Mouse (Mus musculus) small intestine, adult 2 months (tissue): Measurements from ENCODE around the gene Supt5. TPM values are rescaled to one million over a fixed set of nuclear protein-coding genes. Genes with fewer than 3 reads are reported as not detected.
A peak's percentile ranks its signal among the peaks of the same experiment; 100 is the strongest.

Experiments used
- H3K27ac ChIP-seq: fragments of 200-500 bp; 2 replicates; pipeline ENCODE4 v1.5.1; 2012; ENCODE audit warnings: low read depth, low read length, control low read depth, inconsistent platforms; ENCODE audit not compliant: insufficient read depth
- H3K27me3 ChIP-seq: fragments of 200-500 bp; 2 replicates; pipeline ENCODE4 v1.6.1; 2012; ENCODE audit warnings: mild to moderate bottlenecking, moderate library complexity, low read length, inconsistent platforms; ENCODE audit not compliant: control insufficient read depth, insufficient read depth
- H3K36me3 ChIP-seq: fragments of 200-500 bp; 2 replicates; pipeline ENCODE4 v1.6.1; 2012; ENCODE audit warnings: mild to moderate bottlenecking, low read length, control low read depth, inconsistent platforms; ENCODE audit not compliant: control insufficient read depth, insufficient read depth
- H3K4me1 ChIP-seq: fragments of 200-500 bp; 2 replicates; pipeline ENCODE4 v1.6.1; 2012; ENCODE audit warnings: low read length, inconsistent platforms, mixed read lengths; ENCODE audit not compliant: control insufficient read depth, insufficient read depth, insufficient read length
- H3K4me3 ChIP-seq: fragments of 200-500 bp; 2 replicates; pipeline ENCODE4 v1.5.1; 2012; ENCODE audit warnings: low read depth, mild to moderate bottlenecking, control low read depth, inconsistent platforms, low read length, moderate library complexity
- CTCF ChIP-seq: fragments of 200-500 bp; IDR thresholded peaks from 2 replicates; pipeline ENCODE4 v1.5.1; 2012; ENCODE audit warnings: low read depth, mild to moderate bottlenecking, control low read depth, inconsistent platforms, low read length, moderate library complexity, mixed read lengths; ENCODE audit not compliant: insufficient replicate concordance, insufficient read length; ENCODE audit errors: extremely low read depth
- POLR2A ChIP-seq: fragments of 200-500 bp; IDR thresholded peaks from 2 replicates; pipeline ENCODE4 v1.6.1; 2012; ENCODE audit warnings: low read depth, mild to moderate bottlenecking, control low read depth, inconsistent platforms, low read length, moderate library complexity
- WGBS: fragments of 180-500 bp; shearing (Covaris S2); methylation state at CpG from one replicate; pipeline ENCODE4 v1.1.7; 2018; 5-methylcytosine and 5-hydroxymethylcytosine counted together
- polyA plus RNA-seq: library from polyadenylated mRNA; depleted of rRNA; stranded (reverse); fragments of >200 nt; gene quantifications from 2 replicates; pipeline ENCODE4 v1.2.3, GENCODE M21; 2012

Gene Supt5
- polyA plus RNA-seq, 1 experiment, result 104 TPM

GRCm38 (mm10) chr7:28383606-28384005 lies 45.1 kb upstream of the Supt5 start:
- no peaks in the 10 kb centered on the region for H3K27me3 ChIP-seq
- peak overlapping the region; percentile 98 for H3K27ac ChIP-seq
- peaks cover 30% of the 10 kb centered on the region for H3K4me1 ChIP-seq
- no peaks in the 10 kb centered on the region for H3K36me3 ChIP-seq
- WGBS, result 47% methylated on average over 4 of the region's 4 CpGs
- no peak for TF ChIP-seq POLR2A
- no peak for TF ChIP-seq CTCF
- peak overlapping the region; percentile 11; the same call in 1 of the 2 replicates for H3K4me3 ChIP-seq

- 15% methylated on average over 11 of the region's 11 CpGs for WGBS
Measured at GRCm38 (mm10) chr7:28382981-28383396, 44.4 kb upstream of the Supt5 start.

GRCm38 (mm10) chr7:28382347-28382951 lies 43.9 kb upstream of the Supt5 start:
- 5% methylated on average over 11 of the region's 12 CpGs for WGBS
- Histone ChIP-seq H3K27ac (peak overlapping the region; percentile 98), H3K4me3 (peak overlapping the region; percentile 61), H3K4me1 (peaks cover 30% of the 10 kb centered on the region), H3K36me3 (peaks cover 11% of the 10 kb centered on the region), H3K27me3 (no peaks in the 10 kb centered on the region)
- no peak for TF ChIP-seq CTCF
- no peak for TF ChIP-seq POLR2A

More at GRCm38 (mm10) chr7:28382981-28383396, 44.4 kb upstream of the Supt5 start:
- Histone ChIP-seq H3K27ac (peak overlapping the region; percentile 98), H3K36me3 (peaks cover 6% of the 10 kb centered on the region), H3K4me1 (peaks cover 30% of the 10 kb centered on the region), H3K27me3 (no peaks in the 10 kb centered on the region), H3K4me3 (peak overlapping the region; percentile 11; the same call in 1 of the 2 replicates)
- TF ChIP-seq POLR2A (peak; percentile 15; the same call in 1 of the 2 replicates), CTCF (no peak)

GRCm38 (mm10) chr7:28381938-28382337 lies 43.4 kb upstream of the Supt5 start:
- under 1% methylated on average over 20 of the region's 20 CpGs for WGBS
- Histone ChIP-seq H3K4me1 (peaks cover 30% of the 10 kb centered on the region), H3K27me3 (no peaks in the 10 kb centered on the region), H3K27ac (peak overlapping the region; percentile 98), H3K4me3 (peak overlapping the region; percentile 61), H3K36me3 (peaks cover 16% of the 10 kb centered on the region)
- peak; percentile 32 for TF ChIP-seq POLR2A
- TF ChIP-seq CTCF, result no peak

- H3K4me3 ChIP-seq, result peak overlapping the region; percentile 61
- no peaks in the 10 kb centered on the region for H3K27me3 ChIP-seq
- peak; percentile 18; the same call in 1 of the 2 replicates for TF ChIP-seq POLR2A
- no peak for TF ChIP-seq CTCF
- peak overlapping the region; percentile 98 for H3K27ac ChIP-seq
- peaks cover 28% of the 10 kb centered on the region; the same call in 1 of the 2 replicates for H3K4me1 ChIP-seq
- under 1% methylated on average over 30 of the region's 30 CpGs for WGBS
- H3K36me3 ChIP-seq, result peaks cover 18% of the 10 kb centered on the region
Measured at GRCm38 (mm10) chr7:28381017-28381790, 42.7 kb upstream of the Supt5 start.

- TF ChIP-seq CTCF (no peak), POLR2A (no peak)
- Histone ChIP-seq H3K27ac (peak within 1 kb of the TSS; percentile 98), H3K4me1 (peaks cover 28% of the 10 kb centered on the region; the same call in 1 of the 2 replicates), H3K27me3 (no peaks in the 10 kb centered on the region), H3K4me3 (peak within 1 kb of the TSS; percentile 78), H3K36me3 (peaks cover 18% of the 10 kb centered on the region)
- 27% methylated on average over 17 of the region's 17 CpGs for WGBS
Measured at GRCm38 (mm10) chr7:28380237-28381016, 41.9 kb upstream of the Supt5 start, which contains the start of gene Zfp36. Zfp36 (minus strand) TSS chr7:28380253.
